ENCODE assay signal across 26 mouse cellular contexts in the genomic region with DNA sequence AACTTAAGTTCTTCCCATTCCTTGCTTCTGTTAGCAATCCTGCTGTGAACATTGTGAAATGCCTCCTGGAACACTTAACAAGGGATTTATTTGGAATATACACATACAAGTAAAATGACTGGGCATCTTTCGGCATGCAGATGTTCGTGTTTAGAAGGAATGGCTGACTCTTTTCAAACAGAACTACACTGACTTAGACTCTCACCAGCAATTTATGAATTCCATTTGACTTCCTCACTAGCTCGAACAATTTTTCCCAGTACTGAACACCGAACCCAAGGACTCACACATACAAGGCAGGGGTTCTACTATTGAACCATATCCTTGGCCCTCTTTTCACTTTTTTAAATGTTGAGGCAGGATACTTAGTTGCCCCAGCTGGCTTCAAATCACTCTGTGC.
"Had no signal": no experiment of that assay in that cellular context is flagged by ENCODE, and none has a peak within 500 bp of the region (broad histone marks: within the 10 kb centered on the region; RNA-seq: fewer than 3 reads in every experiment).

No protein-coding gene starts in this region.

- H3K36me3 ChIP-seq: heart, embryonic 10.5 days; heart, embryonic 12.5 days; hindbrain, embryonic 10.5 days; hindbrain, embryonic 12.5 days; limb, embryonic 10.5 days; limb, embryonic 12.5 days had no signal

- ATAC-seq: hindbrain, embryonic 16.5 days; inflammation-experienced regulatory T-cells, adult 6 months; intestine, postnatal 0 days had no signal

- H3K9me3 ChIP-seq: heart, embryonic 10.5 days; heart, embryonic 12.5 days; hindbrain, embryonic 10.5 days; hindbrain, embryonic 12.5 days; limb, embryonic 10.5 days; limb, embryonic 12.5 days had no signal

- H3K4me3 ChIP-seq: gastrocnemius, adult 2 months; heart, embryonic 10.5 days; heart, embryonic 12.5 days; hindbrain, embryonic 10.5 days; hindbrain, embryonic 12.5 days; layer of hippocampus, adult 2 months; limb, embryonic 10.5 days; limb, embryonic 12.5 days had no signal

- H3K27me3 ChIP-seq: heart, embryonic 12.5 days; hindbrain, embryonic 12.5 days; limb, embryonic 12.5 days had no signal

- H3K27ac ChIP-seq: gastrocnemius, adult 2 months; heart, embryonic 10.5 days; hindbrain, embryonic 10.5 days; hindbrain, embryonic 12.5 days; hindbrain, embryonic 14.5 days; layer of hippocampus, adult 2 months; limb, embryonic 10.5 days; limb, embryonic 12.5 days had no signal

- H3K4me1 ChIP-seq: heart, embryonic 10.5 days; heart, embryonic 12.5 days; hindbrain, embryonic 10.5 days; hindbrain, embryonic 12.5 days had no signal

- H3K4me2 ChIP-seq: heart, embryonic 12.5 days; hindbrain, embryonic 12.5 days; hindbrain, embryonic 14.5 days; limb, embryonic 12.5 days; liver, embryonic 11.5 days had no signal

- DNase-seq: gastrocnemius, adult 2 months; gastrocnemius, postnatal 10 days; gastrocnemius, postnatal 25 days; heart, adult 18-20 months; heart, postnatal 10 days; heart, postnatal 4 days; kidney, adult 18-20 months; kidney, adult 8-10 months; kidney, postnatal 10 days; kidney, postnatal 25 days; kidney, postnatal 4 days; layer of hippocampus, adult 9-11 months; layer of hippocampus, postnatal 36 days; liver had no signal

- H3K9ac ChIP-seq: heart, embryonic 12.5 days; hindbrain, embryonic 12.5 days; hindbrain, embryonic 14.5 days; limb, embryonic 12.5 days had no signal
